Mouse (Mus musculus): ENCODE measurements at regions not wholly inside any gene's neighbourhood (a gene's known extent, or its start where the extent isn't known, plus 50 kb on each side); places are given as distances from the start of the nearest gene placed in this dataset.
"Not testable (repeated sequence)": the region's sequence is repeated elsewhere in the genome, so short reads cannot be mapped to it uniquely, and the experiment has no call there.

GRCm38 (mm10) chr1:64381264-64381663, 151.2 kb upstream of the Creb1 start:
- H3K27ac ChIP-seq (replicated peaks; ENCODE audit: low read depth, low read length): no peak overlapping the region
- WGBS: 26% methylated on average over 6 of the region's 6 CpGs
- peak; percentile 70 for DNase-seq (ENCODE audit: low spot score)
- no peak overlapping the region for H3K4me2 ChIP-seq (ENCODE audit: low read depth, low read length)
- no peaks in the 10 kb centered on the region for H3K9me3 ChIP-seq (ENCODE audit: control insufficient read depth, low read length)
- H3K36me3 ChIP-seq (ENCODE audit: control insufficient read depth, insufficient read depth, low read length): no peaks in the 10 kb centered on the region
- H3K9ac ChIP-seq (ENCODE audit: low read depth, low read length): no peak overlapping the region
- no peak overlapping the region for H3K4me3 ChIP-seq (ENCODE audit: low read depth, low read length)
- ATAC-seq (ENCODE audit: low read depth): peak; percentile 91; the same call in 1 of the 2 replicates
- no peaks in the 10 kb centered on the region for H3K27me3 ChIP-seq (replicated peaks; ENCODE audit: control insufficient read depth, insufficient read depth, low read length)
- peaks cover 9% of the 10 kb centered on the region for H3K4me1 ChIP-seq (ENCODE audit: control insufficient read depth, insufficient read depth, low read length)

- H3K4me2 ChIP-seq (ENCODE audit: low read depth, low read length); H3K27ac ChIP-seq (replicated peaks; ENCODE audit: low read depth, low read length); H3K4me1 ChIP-seq (ENCODE audit: control insufficient read depth, insufficient read depth, low read length); H3K27me3 ChIP-seq (replicated peaks; ENCODE audit: control insufficient read depth, insufficient read depth, low read length); DNase-seq (ENCODE audit: low spot score); H3K9ac ChIP-seq (ENCODE audit: low read depth, low read length); H3K9me3 ChIP-seq (ENCODE audit: control insufficient read depth, low read length); H3K4me3 ChIP-seq (ENCODE audit: low read depth, low read length); ATAC-seq (ENCODE audit: low read depth); H3K36me3 ChIP-seq (ENCODE audit: control insufficient read depth, insufficient read depth, low read length): not testable (repeated sequence)
- 94% methylated on average over 1 of the region's 1 CpGs for WGBS
Observed at GRCm38 (mm10) chr1:64376426-64376825, 156.0 kb upstream of the Creb1 start.

GRCm38 (mm10) chr1:64374286-64375071, 158.0 kb upstream of the Creb1 start:
- Histone ChIP-seq H3K4me2 (ENCODE audit: low read depth, low read length) (no peak overlapping the region), H3K9ac (ENCODE audit: low read depth, low read length) (no peak overlapping the region), H3K27me3 (replicated peaks; ENCODE audit: control insufficient read depth, insufficient read depth, low read length) (no peaks in the 10 kb centered on the region), H3K4me3 (ENCODE audit: low read depth, low read length) (no peak overlapping the region), H3K9me3 (ENCODE audit: control insufficient read depth, low read length) (no peaks in the 10 kb centered on the region), H3K36me3 (ENCODE audit: control insufficient read depth, insufficient read depth, low read length) (no peaks in the 10 kb centered on the region), H3K4me1 (ENCODE audit: control insufficient read depth, insufficient read depth, low read length) (no peaks in the 10 kb centered on the region), H3K27ac (replicated peaks; ENCODE audit: low read depth, low read length) (no peak overlapping the region)
- ATAC-seq (ENCODE audit: low read depth) (no peak), DNase-seq (ENCODE audit: low spot score) (peak; percentile 35)
- WGBS: 46% methylated on average over 13 of the region's 13 CpGs

- no peaks in the 10 kb centered on the region for H3K36me3 ChIP-seq (ENCODE audit: control insufficient read depth, insufficient read depth, low read length)
- no peak overlapping the region for H3K4me2 ChIP-seq (ENCODE audit: low read depth, low read length)
- H3K9me3 ChIP-seq (ENCODE audit: control insufficient read depth, low read length): no peaks in the 10 kb centered on the region
- H3K4me3 ChIP-seq (ENCODE audit: low read depth, low read length): no peak overlapping the region
- ATAC-seq (ENCODE audit: low read depth) (no peak), DNase-seq (ENCODE audit: low spot score) (no peak)
- H3K27ac ChIP-seq (replicated peaks; ENCODE audit: low read depth, low read length): no peak overlapping the region
- H3K27me3 ChIP-seq (replicated peaks; ENCODE audit: control insufficient read depth, insufficient read depth, low read length): no peaks in the 10 kb centered on the region
- no peak overlapping the region for H3K9ac ChIP-seq (ENCODE audit: low read depth, low read length)
- WGBS: 80% methylated on average over 1 of the region's 1 CpGs
- no peaks in the 10 kb centered on the region for H3K4me1 ChIP-seq (ENCODE audit: control insufficient read depth, insufficient read depth, low read length)
Observed at GRCm38 (mm10) chr1:64364095-64364494, 168.3 kb upstream of the Creb1 start.

- Histone ChIP-seq H3K4me2 (ENCODE audit: low read depth, low read length) (no peak overlapping the region), H3K27me3 (replicated peaks; ENCODE audit: control insufficient read depth, insufficient read depth, low read length) (no peaks in the 10 kb centered on the region), H3K4me3 (ENCODE audit: low read depth, low read length) (no peak overlapping the region), H3K9me3 (ENCODE audit: control insufficient read depth, low read length) (no peaks in the 10 kb centered on the region), H3K4me1 (ENCODE audit: control insufficient read depth, insufficient read depth, low read length) (no peaks in the 10 kb centered on the region), H3K36me3 (ENCODE audit: control insufficient read depth, insufficient read depth, low read length) (no peaks in the 10 kb centered on the region), H3K27ac (replicated peaks; ENCODE audit: low read depth, low read length) (no peak overlapping the region), H3K9ac (ENCODE audit: low read depth, low read length) (no peak overlapping the region)
- ATAC-seq (ENCODE audit: low read depth) (no peak), DNase-seq (ENCODE audit: low spot score) (no peak)
- WGBS: 88% methylated on average over 4 of the region's 4 CpGs
Observed at GRCm38 (mm10) chr1:64361959-64362638, 170.3 kb upstream of the Creb1 start.

GRCm38 (mm10) chr1:64343268-64343667, 189.2 kb upstream of the Creb1 start:
- H3K27me3 ChIP-seq (replicated peaks; ENCODE audit: control insufficient read depth, insufficient read depth, low read length): no peaks in the 10 kb centered on the region
- 81% methylated on average over 3 of the region's 3 CpGs for WGBS
- no peak for ATAC-seq (ENCODE audit: low read depth)

GRCm38 (mm10) chr1:64341596-64341995, 190.8 kb upstream of the Creb1 start:
- WGBS: 74% methylated on average over 6 of the region's 6 CpGs
- ATAC-seq (ENCODE audit: low read depth): no peak

More at GRCm38 (mm10) chr1:64343268-64343667, 189.2 kb upstream of the Creb1 start:
- H3K27ac ChIP-seq (replicated peaks; ENCODE audit: low read depth, low read length): no peak overlapping the region
- H3K4me3 ChIP-seq (ENCODE audit: low read depth, low read length): no peak overlapping the region
- no peak for DNase-seq (ENCODE audit: low spot score)
- no peak overlapping the region for H3K9ac ChIP-seq (ENCODE audit: low read depth, low read length)
- H3K4me1 ChIP-seq (ENCODE audit: control insufficient read depth, insufficient read depth, low read length): no peaks in the 10 kb centered on the region
- H3K4me2 ChIP-seq (ENCODE audit: low read depth, low read length): no peak overlapping the region
- no peaks in the 10 kb centered on the region for H3K36me3 ChIP-seq (ENCODE audit: control insufficient read depth, insufficient read depth, low read length)
- no peaks in the 10 kb centered on the region for H3K9me3 ChIP-seq (ENCODE audit: control insufficient read depth, low read length)

DNA sequence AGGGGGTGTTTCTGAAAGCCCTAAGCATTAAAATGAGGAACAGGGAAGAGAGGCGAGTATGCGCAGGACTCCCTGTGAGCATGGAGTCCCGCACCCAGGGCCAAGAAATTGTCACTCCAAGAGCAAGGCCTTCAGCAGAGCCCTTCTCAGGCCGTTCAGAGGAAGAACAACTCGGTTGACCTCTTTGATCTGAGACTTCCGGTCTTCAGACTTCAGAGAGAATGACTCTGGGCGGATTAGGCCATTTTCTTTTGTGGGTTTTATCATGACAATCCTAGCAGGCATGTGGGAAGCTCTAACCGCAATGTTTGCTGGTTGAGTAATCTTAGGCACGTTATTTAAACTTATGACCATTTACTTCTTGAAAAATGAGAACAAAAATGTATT, 193.9 kb upstream of the Creb1 start:
- Histone ChIP-seq H3K9ac (ENCODE audit: low read depth, low read length) (no peak overlapping the region), H3K4me2 (ENCODE audit: low read depth, low read length) (peak overlapping the region; percentile 8; the same call in 1 of the 2 replicates), H3K4me3 (ENCODE audit: low read depth, low read length) (no peak overlapping the region), H3K4me1 (ENCODE audit: control insufficient read depth, insufficient read depth, low read length) (no peaks in the 10 kb centered on the region), H3K27me3 (replicated peaks; ENCODE audit: control insufficient read depth, insufficient read depth, low read length) (no peaks in the 10 kb centered on the region), H3K9me3 (ENCODE audit: control insufficient read depth, low read length) (no peaks in the 10 kb centered on the region), H3K27ac (replicated peaks; ENCODE audit: low read depth, low read length) (no peak overlapping the region), H3K36me3 (ENCODE audit: control insufficient read depth, insufficient read depth, low read length) (no peaks in the 10 kb centered on the region)
- DNase-seq (ENCODE audit: low spot score) (peak; percentile 43), ATAC-seq (ENCODE audit: low read depth) (no peak)
- whole genome bisulfite sequencing: 42% methylated on average over 9 of the region's 9 CpGs

More at GRCm38 (mm10) chr1:64341596-64341995, 190.8 kb upstream of the Creb1 start:
- no peaks in the 10 kb centered on the region for H3K27me3 ChIP-seq (replicated peaks; ENCODE audit: control insufficient read depth, insufficient read depth, low read length)
- no peak for DNase-seq (ENCODE audit: low spot score)
- H3K36me3 ChIP-seq (ENCODE audit: control insufficient read depth, insufficient read depth, low read length): no peaks in the 10 kb centered on the region
- H3K9me3 ChIP-seq (ENCODE audit: control insufficient read depth, low read length): no peaks in the 10 kb centered on the region
- no peak overlapping the region for H3K4me3 ChIP-seq (ENCODE audit: low read depth, low read length)
- no peak overlapping the region for H3K9ac ChIP-seq (ENCODE audit: low read depth, low read length)
- no peak overlapping the region for H3K27ac ChIP-seq (replicated peaks; ENCODE audit: low read depth, low read length)
- H3K4me2 ChIP-seq (ENCODE audit: low read depth, low read length): no peak overlapping the region
- H3K4me1 ChIP-seq (ENCODE audit: control insufficient read depth, insufficient read depth, low read length): no peaks in the 10 kb centered on the region
